Mouse (Mus musculus) inflammation-experienced regulatory T-cells, adult 6 months (primary cell): ENCODE measurements around the gene Ap5z1. TPM values are rescaled to one million over a fixed set of nuclear protein-coding genes. Genes with fewer than 3 reads are reported as not detected.

ENCODE experiments used
- ATAC-seq: one replicate; pipeline ENCODE4 v1.8.0; 2017
- polyA plus RNA-seq, 3 experiments: library from polyadenylated mRNA; unstranded; fragments of 100-300 nt; shearing (Covaris generic); gene quantifications; one replicate each; pipeline ENCODE4 v1.2.1; 2017

Gene Ap5z1
- polyA plus RNA-seq, 3 experiments from 2014 or later: 16.8 to 19.4 (median 19.1) TPM

- ATAC-seq: no peak
Observed at GRCm38 (mm10) chr5:142524711-142525464, 61.1 kb downstream of the Ap5z1 start.

Other genes with a start within 250 kb of the Ap5z1 start
- 10 to 100 TPM in 1 of 3 experiments, 1 to 10 TPM in 2; 6.3 to 10.1 (median 8.5) TPM for gene Foxk1, start 62.4 kb upstream of the Ap5z1 start, polyA plus RNA-seq
- gene Papolb, start 66.1 kb downstream of the Ap5z1 start, polyA plus RNA-seq: not detected
- not detected for gene Radil, start 87.2 kb downstream of the Ap5z1 start, polyA plus RNA-seq
- not detected for gene Mmd2, start 144.9 kb downstream of the Ap5z1 start, polyA plus RNA-seq
- gene Wipi2, start 163.8 kb downstream of the Ap5z1 start, polyA plus RNA-seq: 10 to 100 TPM; 12.6 to 20.5 (median 15.4) TPM
- 1 to 10 TPM in 1 of 3 experiments, under 1 TPM in 1, not detected in 1; 0.20 to 1.9 TPM for gene Slc29a4, start 228.6 kb downstream of the Ap5z1 start, polyA plus RNA-seq